Mouse (Mus musculus): ENCODE measurements at regions not wholly inside any gene's neighbourhood (a gene's known extent, or its start where the extent isn't known, plus 50 kb on each side); places are given as distances from the start of the nearest gene placed in this dataset.
A peak's percentile ranks its signal among the peaks of the same experiment; 100 is the strongest.

- DNase-seq, result no peak
These were observed 57.7 kb downstream of the Rpl14 start for GRCm38 (mm10) chr9:120628794-120629560.

DNA sequence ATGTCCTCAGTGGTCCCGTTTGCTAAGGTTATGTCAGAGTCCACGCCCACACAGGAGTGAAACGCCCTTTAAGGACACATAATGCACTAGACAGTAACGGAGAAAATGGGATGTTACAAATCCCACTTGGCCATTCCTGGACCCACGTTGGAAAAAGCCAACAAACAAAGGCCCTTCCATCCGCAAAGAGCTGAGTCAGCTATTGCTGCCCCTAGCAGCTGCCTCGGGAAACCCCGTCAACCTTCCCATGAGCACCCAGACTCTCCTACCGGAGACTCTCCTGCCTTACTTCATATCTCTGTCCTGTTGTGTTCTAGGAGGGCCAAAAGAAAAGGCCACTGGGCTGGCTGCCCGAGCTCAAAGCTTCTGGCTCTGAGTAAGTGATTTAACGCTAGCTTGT, 58.4 kb downstream of the Rpl14 start:
- DNase-seq, result no peak

DNA sequence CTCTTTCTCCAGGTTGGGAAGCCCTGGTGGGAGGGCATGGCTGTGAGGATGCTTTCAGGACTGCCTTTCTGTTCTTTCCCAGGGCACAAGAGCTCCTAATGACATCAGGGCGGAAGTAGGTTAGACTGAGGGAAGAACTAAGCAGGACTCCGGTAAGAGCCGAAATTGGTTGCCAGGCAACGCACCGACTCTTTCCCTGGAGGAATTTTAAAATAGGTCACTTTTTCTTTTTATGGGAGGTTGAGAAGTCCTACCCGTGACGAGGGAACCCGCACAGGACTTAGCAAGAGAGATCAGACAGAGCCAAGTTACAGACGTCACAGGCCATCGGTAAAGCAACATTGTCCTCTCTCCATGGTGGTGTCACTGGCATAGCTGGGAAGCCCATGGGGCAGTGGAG, 61.6 kb downstream of the Rpl14 start:
- DNase-seq, result peak in 1 of 2 experiments; percentile 28

DNA sequence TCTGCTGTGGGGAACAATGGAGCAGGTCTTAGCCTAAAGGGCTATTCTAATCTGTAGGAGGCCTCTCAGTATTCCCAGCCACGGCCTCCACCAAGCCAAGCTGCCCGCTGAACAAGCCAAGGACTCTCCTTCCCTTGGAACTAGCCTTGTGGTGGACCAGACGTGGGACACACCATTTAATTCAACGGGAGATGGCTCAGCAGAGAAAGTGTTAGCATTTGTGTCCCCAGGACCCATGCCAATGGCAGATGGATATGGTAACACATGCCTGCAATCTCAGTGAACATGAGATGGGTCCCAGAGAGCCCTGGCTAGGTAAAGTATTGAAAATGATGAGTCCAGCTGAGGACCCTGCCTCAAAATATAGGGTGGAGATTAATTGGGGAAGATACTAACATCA, 71.4 kb downstream of the Rpl14 start:
- no peak for DNase-seq

- DNase-seq, result no peak
These were observed 72.1 kb downstream of the Rpl14 start for GRCm38 (mm10) chr9:120643371-120643770.

DNA sequence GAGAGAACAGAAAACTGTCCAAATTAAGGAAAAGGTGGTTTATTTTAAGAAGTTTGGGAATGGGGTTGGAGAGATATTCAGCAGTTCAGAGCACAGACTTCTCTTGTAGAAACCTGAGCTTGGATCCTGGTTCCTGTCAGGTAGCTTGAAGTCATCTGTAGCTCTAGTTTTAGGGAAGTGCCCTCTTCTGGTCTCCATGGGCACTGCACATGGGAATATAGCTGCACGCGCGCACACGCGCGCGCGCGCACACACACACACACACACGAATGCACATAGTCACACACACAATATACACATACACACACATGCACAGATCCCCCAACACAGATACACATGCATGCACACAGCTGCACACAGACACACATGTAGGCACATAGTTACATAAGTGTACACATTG, 74.5 kb downstream of the Rpl14 start:
- DNase-seq, result no peak

DNA sequence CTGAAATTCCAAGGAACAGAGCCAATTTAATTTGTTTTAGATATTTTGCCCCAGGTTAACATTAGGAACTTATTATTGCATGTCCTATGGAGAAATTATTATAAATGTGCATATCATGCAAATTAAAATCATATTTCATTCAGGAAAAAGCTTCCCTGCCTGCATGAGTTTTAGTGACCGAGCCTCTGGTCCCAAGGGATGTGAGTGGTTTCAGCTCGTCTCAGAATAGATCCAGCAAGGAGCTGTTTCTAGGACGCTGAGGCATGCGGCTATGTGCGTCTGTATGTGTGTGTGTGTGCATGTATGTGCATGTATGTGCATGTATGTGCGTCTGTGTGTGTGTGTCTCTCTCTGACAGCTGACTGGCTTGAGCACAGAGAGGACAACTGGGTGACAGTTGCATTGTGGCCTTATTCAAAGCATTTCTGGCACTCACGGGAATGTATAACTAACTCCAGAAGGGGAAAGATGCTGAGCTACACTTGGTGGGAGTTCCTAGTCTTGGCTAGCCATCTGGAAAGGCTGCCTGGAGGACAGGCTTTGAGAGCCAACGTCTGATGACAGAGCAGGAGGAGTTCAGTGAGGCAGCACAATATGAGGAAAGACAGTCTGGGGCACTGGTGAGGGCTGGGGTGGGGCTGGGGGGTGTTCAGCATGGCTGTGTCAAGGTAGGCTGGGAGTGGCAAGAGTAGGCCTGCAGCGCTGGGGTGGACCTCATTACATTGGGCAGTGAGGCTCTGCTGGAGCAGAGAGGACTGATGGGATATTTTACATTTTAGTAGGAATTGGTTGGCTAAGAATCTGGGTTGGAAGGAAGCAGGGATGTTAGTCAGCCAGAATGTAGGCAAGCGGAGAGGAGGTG, 75.8 kb downstream of the Rpl14 start:
- peak in 1 of 2 experiments; percentile 14 for DNase-seq

DNA sequence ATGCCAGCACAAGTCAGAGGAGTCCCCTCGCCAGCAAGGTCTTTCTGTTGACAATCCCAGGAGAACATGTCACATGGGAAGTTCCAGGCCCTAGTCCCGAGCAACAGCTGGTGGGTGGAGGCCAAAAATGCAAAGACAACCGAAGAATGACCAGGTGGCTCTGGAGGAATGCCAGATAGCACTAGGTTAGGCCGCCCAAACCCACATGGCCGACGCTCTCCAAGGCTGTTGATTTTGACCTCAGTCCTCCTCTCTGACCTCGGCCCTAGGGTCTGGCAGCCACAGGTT, 76.4 kb downstream of the Rpl14 start:
- no peak for DNase-seq

- DNase-seq, result no peak
These were observed 81.5 kb downstream of the Rpl14 start for GRCm38 (mm10) chr9:120652733-120653132.

DNA sequence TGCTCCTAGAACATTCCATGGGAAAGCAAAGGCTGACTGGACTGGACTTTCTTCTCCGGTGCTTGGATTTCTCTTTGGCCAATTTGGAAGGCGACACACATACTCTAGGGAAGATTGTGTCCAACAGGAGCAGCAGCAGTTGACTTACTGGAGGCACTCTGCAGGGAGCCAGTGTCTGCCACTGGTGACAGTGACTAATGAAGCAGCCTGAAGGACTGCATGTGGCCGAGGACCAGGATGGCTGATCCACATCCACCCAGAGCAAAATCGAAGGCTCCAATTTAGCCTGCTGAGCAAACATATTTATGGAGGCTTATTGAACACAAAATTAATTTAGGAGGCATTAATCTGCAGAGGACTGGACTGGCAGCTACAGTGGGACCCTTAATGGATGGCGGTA, 81.9 kb downstream of the Rpl14 start:
- no peak for DNase-seq

DNA sequence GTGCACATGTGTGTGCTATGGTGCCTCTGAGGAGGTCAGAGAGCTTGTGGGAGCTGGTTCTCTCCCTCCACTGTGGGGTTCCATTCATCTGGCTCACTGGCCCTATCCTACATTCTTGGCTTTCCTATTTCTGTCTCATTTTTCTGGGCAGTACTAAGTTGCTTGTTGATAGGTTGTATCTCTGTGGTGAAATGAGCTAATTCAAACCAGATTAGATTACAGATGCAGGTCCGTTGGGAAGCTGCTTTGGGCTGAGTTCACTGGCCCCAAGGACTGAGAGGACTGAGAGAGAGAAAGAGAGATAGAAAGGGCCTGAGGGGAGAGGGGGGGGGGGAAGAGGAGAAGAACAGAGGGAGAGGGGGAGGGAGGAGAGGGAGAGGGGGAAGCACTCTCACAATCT, 83.5 kb downstream of the Rpl14 start:
- no peak for DNase-seq

- DNase-seq, result peak; percentile 33 to 52
These were observed 85.7 kb downstream of the Rpl14 start for GRCm38 (mm10) chr9:120656976-120657375.

DNA sequence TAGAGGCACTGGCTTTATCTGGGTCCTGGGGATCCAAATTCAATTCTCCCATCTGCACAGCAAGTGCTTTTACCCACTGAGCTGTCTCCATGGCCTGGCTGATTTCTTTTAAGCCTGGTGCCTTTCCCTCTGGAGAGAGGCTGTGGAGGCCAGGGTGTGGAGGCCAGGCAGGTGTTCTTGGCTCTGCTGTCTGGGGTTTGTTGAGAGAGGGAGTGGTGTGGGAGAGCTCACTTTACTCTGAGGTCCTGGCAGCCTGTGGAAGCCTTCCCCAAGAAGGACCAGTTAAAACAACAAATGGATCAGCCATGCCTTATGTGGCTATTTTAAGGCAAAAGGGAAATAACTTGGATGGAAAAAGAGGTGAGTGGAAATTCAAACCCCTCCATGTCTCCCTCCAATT, 86.5 kb downstream of the Rpl14 start:
- DNase-seq, result no peak

- peak; percentile 45 to 77 for DNase-seq
These were observed 87.3 kb downstream of the Rpl14 start for GRCm38 (mm10) chr9:120658576-120658975.

DNA sequence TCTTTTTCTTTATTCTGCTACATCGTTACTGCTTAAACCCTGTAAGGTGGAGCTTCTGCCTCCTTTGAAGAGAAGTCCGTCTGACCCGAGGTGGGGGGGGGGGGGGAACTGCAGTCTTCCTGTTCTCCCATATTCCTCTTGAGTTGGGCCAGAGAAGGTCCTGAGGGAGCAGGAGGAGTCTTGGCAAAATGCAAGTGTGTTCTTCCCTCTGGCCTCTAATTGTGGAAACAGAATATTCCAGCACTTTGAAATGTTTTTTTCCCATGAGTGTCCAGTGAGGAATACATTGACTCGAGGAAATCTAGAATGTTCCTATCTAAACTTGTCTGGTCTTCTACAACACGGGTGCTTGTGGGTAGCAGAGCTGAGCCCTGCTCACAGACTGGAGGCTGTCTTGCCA, 90.0 kb downstream of the Rpl14 start:
- DNase-seq, result peak; percentile 45 to 76

GRCm38 (mm10) chr9:120661641-120662227, 90.5 kb downstream of the Rpl14 start:
- DNase-seq, result no peak

DNA sequence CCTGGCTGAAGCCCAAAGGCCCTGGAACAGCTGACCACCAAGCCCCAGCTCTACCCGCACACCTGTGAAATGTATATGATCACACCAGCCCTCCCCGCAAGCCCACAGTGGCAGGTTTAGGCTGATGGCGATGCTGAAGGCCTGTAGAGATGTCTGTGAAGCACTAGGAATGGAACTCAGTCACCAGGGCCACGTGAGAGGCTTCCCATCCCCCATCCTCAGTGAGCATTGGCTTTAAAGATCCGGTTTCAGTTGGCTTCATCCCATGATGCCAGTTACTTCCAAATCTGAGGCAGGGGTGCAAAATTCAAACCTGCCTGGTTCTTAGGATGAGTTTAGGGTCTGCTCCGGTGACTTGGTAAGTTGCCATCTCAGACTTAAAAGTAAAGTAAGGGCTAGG, 91.9 kb downstream of the Rpl14 start:
- no peak for DNase-seq

DNA sequence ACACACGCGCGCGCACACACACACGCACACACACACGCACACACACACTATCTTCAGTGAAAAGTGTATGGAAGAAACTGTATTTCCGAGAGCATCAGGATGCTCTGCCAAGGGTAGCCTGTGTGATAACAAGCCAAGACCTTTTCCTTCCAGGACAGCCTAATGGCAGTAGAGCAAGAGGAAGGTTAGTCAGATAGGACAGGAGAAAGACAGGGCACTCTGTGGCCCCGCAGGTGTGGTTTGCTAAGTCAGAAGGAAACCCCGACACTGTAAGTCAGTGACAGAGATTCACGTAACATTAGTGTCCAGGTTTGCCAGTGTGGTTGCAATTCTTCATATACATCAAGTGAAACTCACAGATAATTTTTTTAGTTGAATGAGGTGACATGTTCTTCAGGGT, 92.8 kb downstream of the Rpl14 start:
- DNase-seq, result no peak

GRCm38 (mm10) chr9:120672452-120672851, 101.2 kb downstream of the Rpl14 start:
- no peak for DNase-seq

- DNase-seq, result no peak
These were observed 103.6 kb downstream of the Rpl14 start for GRCm38 (mm10) chr9:120674855-120675254.

- peak in 1 of 2 experiments; percentile 31 for DNase-seq
These were observed 104.3 kb downstream of the Rpl14 start for GRCm38 (mm10) chr9:120675371-120676150.

- no peak for DNase-seq
These were observed 105.1 kb downstream of the Rpl14 start for GRCm38 (mm10) chr9:120676301-120676700.

DNA sequence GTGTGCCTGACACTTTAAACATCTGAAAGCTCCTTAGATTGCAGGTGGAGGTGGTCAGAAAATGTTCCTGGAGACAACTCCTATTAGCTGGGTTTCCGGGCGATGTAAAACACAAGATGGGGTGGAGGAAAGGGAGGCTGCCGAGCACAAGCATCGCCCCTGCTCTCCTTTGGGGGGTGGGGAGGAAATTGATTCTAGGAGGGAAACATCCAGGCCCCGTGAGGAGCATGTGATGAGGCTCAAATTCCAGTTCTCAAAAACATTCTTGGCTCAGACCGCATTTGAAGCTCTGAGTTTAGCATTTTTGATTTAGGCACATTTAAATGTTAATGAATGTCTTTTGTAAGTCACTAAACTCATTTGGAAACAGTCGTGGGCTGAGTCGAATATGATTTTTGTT, 105.5 kb downstream of the Rpl14 start:
- DNase-seq, result no peak
